Mouse (Mus musculus) stomach, postnatal 0 days (tissue): ENCODE measurements around the gene Usp42.

Experiments used
- CTCF ChIP-seq: IDR thresholded peaks from 2 replicates; pipeline ENCODE4 v1.5.1; 2016; ENCODE audit warnings: antibody characterized with exemption, low read depth, mild to moderate bottlenecking, moderate library complexity
- EP300 ChIP-seq: optimal IDR thresholded peaks from 2 replicates; pipeline ENCODE3; 2016; ENCODE audit warnings: antibody characterized with exemption

DNA sequence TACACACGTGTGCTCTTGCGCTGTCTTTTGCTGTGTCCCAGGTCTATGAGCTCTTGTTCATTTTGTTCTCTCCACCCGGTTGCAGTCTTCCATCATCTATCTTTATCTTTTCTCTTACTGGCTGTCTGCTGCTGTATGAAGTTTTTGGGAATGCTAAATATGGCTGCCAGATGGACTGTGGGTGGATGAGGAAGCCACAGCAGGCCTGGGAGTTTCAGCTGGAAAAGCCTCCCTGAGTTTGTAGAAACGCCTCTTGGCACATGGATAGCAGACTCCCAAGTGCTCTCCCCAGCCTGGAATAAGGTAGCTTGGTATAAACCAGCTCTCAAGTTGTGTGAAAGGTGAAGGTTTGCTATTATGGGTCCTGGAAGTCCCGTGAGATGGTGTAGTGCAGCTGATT, 41.2 kb downstream of the Usp42 start:
- TF ChIP-seq CTCF = no peak
- TF ChIP-seq EP300 = no peak
